Mouse (Mus musculus) CD4-positive, CD25-positive, alpha-beta regulatory T cell, adult 2 months (primary cell): ENCODE measurements around the gene Ezh1.
"Not testable (repeated sequence)": the region's sequence is repeated elsewhere in the genome, so short reads cannot be mapped to it uniquely, and the experiment has no call there.

Experiments used
- DNase-seq: peaks from one replicate; pipeline ENCODE4 v3.0.0-alpha.2; 2012; ENCODE audit warnings: low read depth, low spot score

The Ezh1 gene

DNA sequence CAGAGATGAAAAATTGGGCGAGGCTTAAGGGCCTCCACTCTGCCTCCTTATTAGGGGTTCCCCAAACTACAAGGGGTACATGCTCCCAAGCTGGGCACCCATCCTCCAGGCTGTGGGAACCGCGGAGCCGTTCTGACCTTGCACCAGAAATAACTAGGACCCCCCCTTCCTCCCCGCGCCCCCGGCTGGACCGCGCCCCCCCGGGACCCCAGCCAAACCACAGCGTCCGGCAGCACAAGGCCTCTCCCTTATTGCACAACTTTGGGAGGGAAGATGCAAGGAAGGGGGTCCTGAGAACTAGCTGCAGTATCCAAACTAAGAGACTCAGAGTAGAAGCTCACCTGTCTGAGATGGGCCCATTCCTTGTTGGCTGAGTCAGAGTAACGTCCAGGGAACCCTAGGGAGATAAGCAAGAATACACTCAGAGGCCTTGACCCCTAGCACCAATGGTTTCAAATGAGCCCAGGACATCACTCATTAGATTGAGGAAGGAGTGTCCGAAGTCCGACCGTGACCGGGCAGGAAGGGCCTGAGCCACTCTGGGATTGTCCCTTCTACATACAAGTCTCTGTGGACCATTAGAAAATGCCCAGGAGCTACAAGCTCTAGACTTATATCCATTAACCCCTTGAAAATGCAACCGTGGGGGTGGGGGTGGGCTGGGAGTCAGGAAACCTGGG is 57.8 kb downstream of the Ezh1 start:
- DNase-seq, result no peak

DNA sequence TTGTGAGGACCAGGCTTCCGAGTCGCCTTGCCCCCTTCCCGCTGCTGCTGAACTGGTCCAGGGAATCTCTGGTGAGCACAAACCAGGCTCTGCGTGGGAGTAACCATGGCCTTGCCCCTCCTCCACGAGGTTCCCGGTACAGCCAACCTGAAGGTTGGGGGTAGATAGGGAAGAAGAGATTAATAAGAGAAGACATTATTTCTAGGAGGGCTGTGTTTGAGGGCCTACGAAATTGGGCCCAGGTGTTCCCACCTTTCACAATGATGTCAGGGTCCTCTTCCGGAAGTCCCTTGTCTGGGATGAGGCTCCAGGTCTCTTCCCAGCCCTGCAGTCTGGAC is 58.3 kb downstream of the Ezh1 start:
- DNase-seq, result no peak

DNA sequence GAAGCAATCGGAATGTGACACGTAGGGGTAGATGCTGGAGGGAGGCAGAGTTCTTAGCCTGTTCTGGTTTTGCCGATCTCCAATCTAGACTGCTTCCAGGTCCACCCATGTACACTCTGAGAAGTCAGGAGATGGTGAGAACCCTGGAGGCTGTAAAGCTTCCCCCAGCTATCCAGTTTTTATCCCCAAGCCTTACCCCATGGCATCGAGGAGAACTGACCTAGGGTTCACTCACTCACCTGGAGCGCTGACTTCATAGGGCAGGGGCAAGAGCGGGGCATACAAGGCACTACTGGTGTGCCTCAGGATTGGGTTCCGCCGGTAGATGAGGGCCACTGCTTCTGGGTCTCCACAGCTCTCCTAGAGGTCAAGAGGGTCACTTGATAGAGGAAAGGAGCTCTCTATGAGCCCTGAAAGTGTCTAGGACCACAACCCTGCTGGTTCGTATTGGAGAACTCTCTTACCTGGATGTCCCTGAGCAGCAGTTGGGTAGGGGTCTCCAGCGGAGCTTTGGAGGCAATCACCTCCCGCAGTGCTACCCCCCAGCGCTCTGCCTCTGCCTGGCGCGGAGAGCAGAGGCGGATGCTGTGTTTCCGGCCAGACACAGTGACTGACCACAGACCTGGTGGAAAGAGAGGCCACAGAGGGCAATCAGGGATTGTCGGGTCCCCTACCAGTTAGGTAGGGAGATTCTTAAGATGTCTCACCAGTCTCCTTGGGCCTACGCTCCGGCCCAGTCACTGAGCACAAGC is 58.9 kb downstream of the Ezh1 start:
- no peak for DNase-seq

DNA sequence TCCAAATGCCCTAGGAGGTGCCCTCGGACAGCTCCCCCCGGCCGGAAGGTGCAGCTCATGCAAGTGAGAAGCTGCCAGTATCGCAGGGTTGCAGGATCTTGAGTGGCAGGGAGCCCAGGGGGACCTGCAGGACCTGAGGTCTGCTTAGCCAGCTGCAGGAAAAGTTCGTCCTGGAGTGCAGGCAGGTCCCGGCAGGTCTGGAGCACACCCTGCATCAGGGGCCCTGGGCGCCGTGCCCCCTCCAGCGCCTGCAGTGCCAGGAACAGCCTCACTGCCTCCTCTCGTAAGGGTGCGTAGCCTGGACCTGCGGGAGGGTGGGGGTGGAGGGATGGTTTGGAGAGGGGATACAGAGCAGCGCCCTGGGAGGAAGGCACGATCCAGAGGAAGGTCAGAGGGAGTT is 59.9 kb downstream of the Ezh1 start:
- DNase-seq, result no peak

DNA sequence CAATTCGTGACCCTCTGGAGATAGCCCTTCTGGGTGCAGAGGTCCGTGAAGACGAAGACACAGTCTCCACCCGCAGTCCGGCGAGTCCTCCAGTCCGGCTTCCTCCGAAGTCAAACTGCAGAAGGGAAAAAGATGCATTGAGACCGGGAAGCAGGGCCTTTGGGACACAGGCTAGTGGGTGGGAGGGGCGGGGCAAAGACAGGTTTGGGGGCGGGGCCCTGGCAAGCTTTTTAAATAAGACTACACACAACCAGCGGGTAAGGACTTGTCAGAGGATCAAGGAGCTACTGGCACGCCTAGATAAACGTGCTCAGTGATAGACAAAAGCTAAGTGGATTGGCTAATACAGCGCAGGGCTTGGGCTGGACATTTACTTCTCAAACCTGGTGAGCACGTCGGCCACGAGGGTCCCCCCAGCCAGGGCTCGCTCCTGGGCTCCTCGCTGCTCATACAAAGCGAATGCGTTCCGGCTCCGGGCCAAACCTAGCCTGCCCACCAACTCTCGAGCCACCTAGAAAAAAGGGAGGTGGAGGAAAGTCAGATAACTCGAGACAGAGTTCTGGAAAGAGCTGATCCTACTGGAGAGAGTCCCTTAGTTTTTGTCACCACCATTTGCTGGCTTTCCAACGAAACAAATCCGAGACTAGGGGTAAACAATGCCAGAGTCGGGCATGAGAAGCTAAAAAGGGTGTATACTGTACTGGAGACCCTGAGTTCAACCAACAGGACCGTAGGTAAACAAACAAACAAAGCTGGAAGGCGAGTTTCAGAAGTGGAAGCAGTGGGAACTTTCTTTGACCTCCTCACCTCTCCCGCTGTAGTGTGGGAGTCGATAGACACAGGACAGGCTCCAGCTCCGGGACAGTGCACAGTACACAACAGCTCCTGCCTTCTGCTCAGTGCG is 61.3 kb downstream of the Ezh1 start:
- DNase-seq, result peak; percentile 40

DNA sequence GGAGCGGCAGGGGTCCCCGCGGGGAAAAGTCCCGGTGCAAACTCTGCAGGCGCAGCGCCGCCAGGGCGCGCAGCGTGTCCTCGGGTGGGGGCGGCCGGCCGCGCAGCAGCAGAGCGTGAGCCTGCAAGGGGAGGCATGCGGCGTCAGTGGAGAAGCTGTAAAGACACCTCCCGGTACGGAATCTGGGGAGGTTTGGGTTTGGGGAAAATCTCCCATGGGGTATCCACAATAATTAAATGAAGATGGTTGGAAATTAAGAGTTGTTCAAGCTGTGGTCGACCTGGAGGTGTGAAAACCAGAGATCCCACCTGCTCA is 62.0 kb downstream of the Ezh1 start:
- peak; percentile 46 for DNase-seq

DNA sequence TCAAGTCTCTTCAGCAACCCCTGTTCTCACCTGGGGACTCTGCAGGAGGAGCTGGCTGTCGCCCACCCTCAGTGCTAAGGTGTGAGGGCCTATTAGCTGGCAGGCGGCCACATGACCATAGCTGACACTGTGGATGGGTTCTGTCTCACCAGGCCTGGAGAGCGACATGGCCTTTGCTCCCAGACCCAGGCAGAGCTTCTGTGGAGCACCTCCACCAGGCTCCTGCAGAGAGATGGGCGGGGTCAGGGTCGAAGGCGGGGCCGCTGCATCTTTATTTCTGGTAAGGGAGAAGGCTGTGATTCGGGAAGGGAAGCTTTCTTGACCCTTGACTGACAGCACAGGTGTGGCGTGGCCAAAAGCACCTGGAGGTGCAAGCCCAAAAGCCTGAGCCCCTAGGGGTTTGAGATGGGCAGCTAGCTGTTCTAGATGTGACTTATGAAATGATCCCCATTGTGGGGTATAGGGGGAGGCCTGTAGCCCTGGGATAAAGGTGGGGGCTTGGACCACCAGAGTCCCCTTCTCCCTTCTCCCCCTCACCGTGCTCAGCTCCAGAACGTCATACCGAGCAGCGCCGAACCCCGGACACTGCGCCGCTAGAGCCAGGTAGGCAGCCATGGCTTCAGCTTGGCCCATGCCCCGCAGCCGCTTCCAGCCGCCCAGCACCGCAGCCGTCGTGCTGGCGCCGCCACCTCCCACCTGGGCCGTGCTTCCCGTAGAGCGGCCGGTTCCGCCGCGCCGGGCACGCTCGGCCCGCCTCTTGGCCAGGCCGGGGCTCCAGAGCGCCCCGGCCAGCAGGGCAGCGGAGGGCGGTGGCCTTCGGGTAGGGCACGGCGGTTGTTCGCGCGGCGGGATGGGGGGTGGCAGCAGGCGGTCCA is 62.5 kb downstream of the Ezh1 start:
- no peak for DNase-seq

DNA sequence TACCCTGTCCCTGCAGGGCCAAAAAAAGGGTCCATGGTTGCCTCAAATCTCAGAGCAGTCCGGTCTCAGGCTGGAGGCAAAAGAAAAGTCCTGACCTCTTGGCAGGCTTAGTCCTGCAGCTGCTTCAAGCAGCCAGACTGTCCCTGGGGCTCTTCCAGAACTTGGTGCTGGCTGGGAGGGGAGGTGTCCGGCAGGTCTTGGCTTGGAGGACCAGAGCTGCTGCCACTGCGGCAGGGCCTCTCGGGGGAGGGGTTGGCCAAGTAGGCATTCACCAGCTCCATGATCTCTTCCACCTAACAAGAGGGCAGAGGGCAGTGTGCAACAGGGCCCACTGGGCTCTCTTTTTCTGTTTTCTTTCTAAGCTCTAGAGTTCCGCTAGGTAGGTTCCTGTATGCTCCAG is 63.5 kb downstream of the Ezh1 start:
- DNase-seq, result no peak

DNA sequence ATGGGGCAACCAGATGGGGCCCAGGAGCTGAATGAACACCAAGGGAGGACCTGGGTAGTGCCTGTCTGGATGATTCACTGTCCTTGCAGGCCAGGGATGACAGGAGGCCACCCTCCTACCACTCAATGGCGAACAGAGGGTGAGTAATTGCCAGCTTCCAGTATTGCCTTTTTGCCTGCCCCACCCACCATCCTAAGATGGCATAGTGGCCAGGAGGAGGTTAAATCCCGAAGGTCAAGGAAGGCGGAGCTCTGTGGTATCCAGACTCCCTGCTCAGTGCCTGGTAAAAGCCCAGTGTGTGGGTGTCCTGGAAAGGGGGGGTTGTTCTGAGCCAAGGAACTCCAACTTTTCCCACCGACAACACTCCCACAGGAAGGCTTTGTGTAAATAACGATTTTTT is 64.0 kb downstream of the Ezh1 start:
- DNase-seq, result no peak

DNA sequence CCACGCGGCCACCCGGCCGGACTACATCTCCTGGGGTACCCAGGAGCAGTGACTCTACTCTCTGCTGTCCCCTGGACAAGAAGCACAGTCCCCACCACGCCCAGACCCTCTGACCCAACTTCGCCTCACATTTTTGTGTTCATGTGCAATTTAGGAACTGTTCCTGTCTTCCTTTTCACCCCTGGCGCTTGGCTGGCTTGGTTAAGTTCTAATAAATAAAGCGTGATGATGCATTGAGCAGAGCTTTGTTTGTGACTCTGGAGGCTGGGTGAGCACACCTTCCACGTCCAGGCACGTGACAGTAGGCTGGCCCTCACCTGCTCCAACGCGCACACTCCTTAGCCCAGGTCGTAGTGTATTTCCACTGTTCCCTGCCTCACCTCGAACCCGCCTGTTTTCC is 64.7 kb downstream of the Ezh1 start:
- DNase-seq, result no peak

DNA sequence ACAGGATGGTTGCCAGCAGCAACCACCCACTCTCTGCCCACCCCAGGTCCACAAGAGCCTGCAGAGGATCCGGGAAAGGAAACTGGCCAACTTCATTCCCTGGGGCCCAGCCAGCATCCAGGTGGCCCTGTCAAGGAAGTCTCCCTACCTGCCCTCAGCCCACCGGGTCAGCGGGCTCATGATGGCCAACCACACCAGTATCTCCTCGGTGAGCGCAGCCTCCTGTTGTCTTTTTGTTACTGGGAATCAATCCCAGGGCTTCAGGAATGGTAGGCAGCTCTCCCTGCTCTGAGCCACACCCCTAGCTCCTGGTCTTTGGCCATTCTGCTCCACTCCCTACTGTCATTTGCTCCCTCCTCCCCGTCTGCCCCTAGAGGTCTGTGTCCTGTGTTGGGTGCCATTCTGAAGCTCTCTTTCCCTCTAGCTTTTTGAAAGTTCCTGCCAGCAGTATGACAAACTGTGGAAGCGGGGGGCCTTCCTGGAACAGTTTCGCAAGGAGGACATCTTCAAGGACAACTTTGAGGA is 65.2 kb downstream of the Ezh1 start:
- not testable (repeated sequence) for DNase-seq

DNA sequence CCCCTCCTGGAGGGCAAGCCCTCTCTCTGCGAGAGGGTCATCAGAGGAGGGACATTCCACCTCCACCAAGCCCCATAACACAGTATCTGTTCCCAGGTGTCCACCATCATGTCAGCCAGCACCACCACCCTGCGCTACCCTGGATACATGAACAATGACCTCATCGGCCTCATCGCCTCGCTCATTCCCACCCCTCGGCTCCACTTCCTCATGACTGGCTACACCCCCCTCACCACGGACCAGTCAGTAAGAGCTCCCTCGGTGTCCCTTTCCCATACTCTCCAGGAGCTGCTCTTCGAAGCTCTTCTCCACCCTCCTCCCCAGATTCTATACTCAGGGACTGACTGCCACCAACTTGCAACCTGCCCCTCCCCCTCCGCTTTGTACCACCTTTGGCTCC is 66.1 kb downstream of the Ezh1 start:
- not testable (repeated sequence) for DNase-seq

DNA sequence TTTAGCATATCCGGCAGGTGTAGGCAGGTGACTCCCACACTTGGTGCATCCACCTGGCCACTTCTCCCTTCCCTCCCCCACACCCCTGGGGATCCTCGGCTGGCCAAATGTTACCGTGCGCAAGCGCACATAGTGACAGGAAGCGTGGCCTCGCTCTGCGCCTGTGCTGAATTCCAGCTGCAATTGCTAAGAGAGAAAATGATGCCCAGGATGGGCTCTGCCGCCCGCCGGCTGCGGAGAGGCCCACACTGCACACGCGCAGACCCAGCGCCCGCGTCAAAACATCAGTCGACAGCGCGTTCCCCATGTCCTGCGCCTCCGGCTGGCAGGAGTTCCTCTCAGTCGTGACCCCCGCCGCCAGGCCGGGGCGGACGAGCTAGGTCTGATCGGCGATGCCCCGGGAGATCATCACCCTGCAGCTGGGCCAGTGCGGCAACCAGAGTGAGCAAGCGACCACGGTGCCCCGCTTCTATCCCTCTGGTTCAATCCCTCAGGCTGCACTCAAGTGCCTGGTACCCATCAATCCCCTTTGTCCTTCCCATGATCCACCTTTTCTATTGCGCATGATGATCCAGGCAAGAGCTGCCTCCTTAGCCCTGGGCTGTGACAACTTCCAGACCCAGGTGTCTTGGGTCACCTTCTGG is 70.4 kb downstream of the Ezh1 start, which contains the start of gene Tubg2:
Tubg2 (plus strand) TSS at position 180 of the 644 bp plus-strand sequence.
- DNase-seq, result peak; percentile 72

DNA sequence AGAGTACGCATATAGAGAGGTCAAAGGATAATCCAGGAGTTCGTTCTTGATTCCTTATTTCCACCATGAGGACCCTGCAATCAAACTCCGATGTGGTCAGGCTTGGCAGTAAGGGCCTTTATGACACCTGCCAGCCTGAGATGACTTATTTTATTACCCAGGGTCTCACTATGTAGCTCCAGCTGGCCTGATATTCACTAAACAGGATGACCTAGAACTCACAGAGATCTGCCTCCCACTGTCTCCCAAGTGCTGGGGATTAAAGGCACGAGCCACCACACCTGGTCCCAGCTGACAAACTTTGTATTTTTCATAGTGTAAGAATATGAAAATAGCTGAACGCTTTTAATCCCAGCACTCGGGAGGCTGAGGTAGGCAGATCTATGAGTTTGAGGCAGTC is 71.1 kb downstream of the Ezh1 start:
- no peak for DNase-seq

DNA sequence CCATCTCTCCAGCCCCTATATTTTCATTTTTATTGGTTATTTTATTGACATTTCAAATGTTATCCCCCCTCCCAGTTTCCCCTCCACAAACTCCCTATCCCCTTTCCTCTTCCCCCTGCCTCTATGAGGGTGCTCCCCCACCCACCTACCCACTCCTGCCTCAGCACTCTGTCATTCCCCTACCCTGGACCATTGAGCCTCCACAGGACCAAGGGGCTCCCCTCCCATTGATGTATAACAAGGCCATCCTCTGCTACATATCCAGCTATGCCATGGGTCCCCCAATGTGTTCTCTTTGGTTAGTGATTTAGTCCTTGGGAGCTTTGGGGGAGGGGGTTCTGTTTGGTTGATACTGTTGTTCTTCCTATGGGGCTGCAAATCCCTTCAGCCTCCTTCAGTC is 71.6 kb downstream of the Ezh1 start:
- DNase-seq, result no peak

DNA sequence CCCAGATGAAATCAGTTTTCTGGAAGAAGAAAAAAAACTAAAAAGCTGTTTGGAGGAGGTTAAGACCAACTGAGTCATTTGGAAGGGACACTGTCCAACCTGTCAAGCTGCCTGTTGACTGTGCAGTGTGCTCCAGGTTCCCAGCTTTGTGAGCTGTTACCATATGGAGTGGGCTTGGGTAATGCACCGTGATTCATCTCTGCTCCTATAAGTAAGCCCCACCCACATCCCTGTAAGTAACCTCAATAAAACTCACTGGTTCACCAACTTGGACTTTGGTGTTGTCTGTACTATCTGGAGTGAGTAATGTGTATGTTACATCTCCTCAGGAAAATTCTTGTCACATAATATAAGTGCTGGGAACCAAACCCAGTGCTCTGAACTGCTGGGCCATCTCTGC is 73.4 kb downstream of the Ezh1 start:
- no peak for DNase-seq

DNA sequence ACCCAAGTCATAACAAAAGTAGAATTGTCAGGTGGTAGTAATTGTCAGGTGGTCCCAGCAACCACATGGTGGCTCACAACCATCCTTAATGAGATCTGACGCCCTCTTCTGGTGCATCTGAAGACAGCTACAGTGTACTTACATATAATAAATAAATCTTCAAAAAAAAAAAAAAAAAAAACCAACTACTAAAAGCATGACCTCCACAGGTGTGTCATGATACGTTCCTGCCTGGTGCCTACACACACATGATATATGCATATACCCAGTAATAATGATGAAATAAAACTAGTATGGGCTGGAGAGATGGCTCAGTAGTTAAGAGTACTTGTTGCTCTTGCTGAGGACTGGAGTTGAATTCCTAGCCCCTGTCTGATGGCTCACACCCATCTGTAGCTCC is 75.2 kb downstream of the Ezh1 start:
- DNase-seq, result no peak

DNA sequence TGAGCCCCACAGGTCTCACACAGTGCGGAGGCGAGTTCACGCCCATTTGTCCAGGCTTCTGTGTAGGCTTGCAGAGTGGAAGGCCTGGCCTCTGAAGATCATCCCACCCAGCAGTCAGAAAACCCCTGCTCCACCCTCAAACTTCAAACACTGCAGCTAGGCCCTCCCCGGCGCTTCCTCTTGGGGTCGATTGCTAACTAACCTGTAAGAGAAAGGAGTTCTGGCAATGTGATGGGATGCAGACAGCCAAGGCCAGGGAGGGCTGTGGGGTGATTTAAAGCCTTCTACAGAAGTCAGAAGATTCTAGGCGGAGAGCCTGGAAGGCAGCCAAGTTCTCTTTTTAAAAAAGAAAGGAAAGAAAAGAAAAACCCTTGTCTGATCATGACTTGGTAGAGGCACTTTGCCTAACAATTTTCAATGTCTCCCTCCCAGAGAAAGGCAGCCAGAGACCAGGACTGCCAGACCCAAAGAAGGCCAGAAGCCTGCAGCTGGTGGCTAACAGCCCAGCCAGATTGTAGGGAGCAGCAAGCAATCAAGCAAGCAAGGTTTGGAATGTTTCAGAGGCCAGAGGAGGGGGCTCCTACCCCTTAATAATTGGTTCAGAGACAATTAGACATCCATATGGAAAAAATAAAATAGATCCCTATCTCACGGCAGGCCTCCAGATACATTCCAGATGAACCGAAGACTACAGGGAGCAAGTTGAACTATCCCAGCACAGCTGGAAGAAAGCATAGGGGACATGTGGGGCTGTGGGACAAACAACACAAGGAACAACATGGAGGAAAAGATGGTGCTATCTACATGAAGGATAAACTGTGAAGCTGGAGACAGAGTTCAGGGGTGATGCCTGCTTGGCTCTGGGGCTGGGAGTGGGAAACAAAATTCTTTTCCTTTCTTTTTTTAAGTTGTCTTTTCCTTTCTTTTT is 76.8 kb downstream of the Ezh1 start:
- no peak for DNase-seq

DNA sequence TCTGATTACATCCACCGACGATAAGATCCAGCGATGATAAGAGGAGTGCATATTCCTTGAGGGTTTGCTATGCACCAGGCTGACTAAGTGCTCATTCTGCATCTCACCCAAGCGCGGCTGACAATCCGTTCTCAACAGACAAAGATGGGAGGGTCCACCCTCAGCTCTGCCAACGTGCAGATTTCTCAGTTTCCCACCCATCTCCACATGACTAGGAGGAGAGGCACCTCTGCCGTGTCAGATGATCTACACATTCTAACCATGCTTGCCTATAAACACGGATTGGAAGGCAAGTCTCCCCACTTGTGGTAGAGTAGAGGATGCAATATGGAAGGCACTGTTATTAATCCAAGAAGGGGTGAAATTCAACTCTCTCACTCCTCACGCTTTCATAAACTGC is 77.5 kb downstream of the Ezh1 start:
- no peak for DNase-seq

DNA sequence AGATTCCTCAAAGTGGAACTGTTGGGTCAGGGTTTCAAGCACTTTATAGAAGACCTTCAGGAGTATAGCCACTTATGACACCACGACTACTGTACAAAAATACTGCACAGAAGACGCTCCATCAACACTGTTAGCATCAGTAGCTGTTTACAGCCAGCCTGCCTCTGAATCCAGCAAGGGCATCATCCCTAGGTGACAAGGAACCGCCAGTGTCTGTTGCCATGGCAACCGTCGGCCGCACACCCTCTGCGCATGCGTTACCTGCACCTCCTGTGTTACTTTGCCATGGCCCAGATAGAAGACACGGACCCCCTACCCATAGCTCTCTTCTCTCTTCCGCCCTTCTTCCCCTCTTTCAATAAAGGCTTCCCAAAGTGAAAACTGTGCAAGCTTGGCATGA is 79.9 kb downstream of the Ezh1 start:
- DNase-seq, result peak; percentile 30
